Mouse (Mus musculus): ENCODE results near the gene Gm9844. TPM values are rescaled to one million over a fixed set of nuclear protein-coding genes. Genes with fewer than 3 reads are reported as not detected.

Gene Gm9844
- total RNA-seq, 2 experiments from 2014 or later: 1.0 TPM; not detected in 1

GRCm38 (mm10) chr7:24850899-24851303, 11.1 kb upstream of the Gm9844 start:
- DNase-seq (ENCODE audit: extremely low spot score in 1 of 2, low spot score in 2 of 2): no peak
- Histone ChIP-seq H3K4me3 (no peak overlapping the region), H3K27ac (no peak overlapping the region)
- no peak for TF ChIP-seq CTCF (IDR thresholded peaks at IDR 0.05)
- intact Hi-C loops (cut with DNase I): no loop called here

DNA sequence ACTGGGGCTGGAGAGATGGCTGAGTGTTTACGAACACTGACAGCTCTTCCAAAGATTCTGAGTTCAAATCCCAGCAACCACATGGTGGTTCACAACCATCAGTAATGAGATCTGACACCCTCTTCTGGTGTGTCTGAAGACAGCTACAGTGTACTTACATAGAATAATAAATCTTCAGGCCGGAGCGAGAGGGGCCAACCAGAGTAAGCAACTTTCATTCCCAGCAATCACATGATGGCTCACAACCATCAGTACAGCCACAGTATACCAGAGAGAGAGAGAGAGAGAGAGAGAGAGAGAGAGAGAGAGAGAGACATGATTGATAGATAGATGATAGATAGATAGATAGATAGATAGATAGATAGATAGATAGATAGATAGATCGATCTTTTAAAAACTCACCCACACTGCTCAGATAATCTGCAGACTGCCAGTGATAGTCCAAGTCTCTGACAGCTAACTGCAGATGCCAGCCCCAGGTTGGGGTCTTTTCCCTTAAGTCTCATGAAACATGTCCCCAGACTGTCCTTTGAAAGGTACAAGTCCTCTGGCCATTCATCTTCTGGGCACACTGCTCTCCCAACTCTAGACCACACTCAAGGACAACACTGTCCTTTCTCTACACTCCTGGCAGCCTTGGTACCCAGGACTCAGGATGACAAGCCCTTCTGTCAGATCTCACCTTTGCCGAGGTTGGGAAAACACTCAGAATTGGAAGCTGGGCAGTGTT, 10.3 kb upstream of the Gm9844 start:
- Histone ChIP-seq H3K4me3 (no peak overlapping the region), H3K27ac (no peak overlapping the region)
- DNase-seq (ENCODE audit: extremely low spot score in 1 of 2, low spot score in 2 of 2): no peak
- intact Hi-C loops (cut with DNase I): no loop called here
- TF ChIP-seq CTCF (IDR thresholded peaks at IDR 0.05): no peak

- no peak for TF ChIP-seq CTCF (IDR thresholded peaks at IDR 0.05)
- H3K4me3 ChIP-seq: no peak overlapping the region
- no peak for DNase-seq (ENCODE audit: extremely low spot score in 1 of 2, low spot score in 2 of 2)
- intact Hi-C loops (cut with DNase I): no loop called here
- H3K27ac ChIP-seq: no peak overlapping the region
Observed at GRCm38 (mm10) chr7:24852557-24853232, 9.3 kb upstream of the Gm9844 start.

GRCm38 (mm10) chr7:24853233-24853563, 8.8 kb upstream of the Gm9844 start:
- TF ChIP-seq CTCF (IDR thresholded peaks at IDR 0.05): no peak
- no peak overlapping the region for H3K4me3 ChIP-seq
- no peak overlapping the region for H3K27ac ChIP-seq
- intact Hi-C loops (cut with DNase I): no loop called here
- DNase-seq (ENCODE audit: extremely low spot score in 1 of 2, low spot score in 2 of 2): no peak

GRCm38 (mm10) chr7:24853695-24854094, 8.3 kb upstream of the Gm9844 start:
- intact Hi-C loops (cut with DNase I): no loop called here
- no peak overlapping the region for H3K4me3 ChIP-seq
- DNase-seq (ENCODE audit: extremely low spot score in 1 of 2, low spot score in 2 of 2): no peak
- TF ChIP-seq CTCF (IDR thresholded peaks at IDR 0.05): no peak
- no peak overlapping the region for H3K27ac ChIP-seq

- Histone ChIP-seq H3K4me3 (no peak overlapping the region), H3K27ac (no peak overlapping the region)
- TF ChIP-seq CTCF (IDR thresholded peaks at IDR 0.05): no peak
- no peak for DNase-seq (ENCODE audit: extremely low spot score in 1 of 2, low spot score in 2 of 2)
- intact Hi-C loops (cut with DNase I): no loop called here
Observed at GRCm38 (mm10) chr7:24856460-24857120, 5.4 kb upstream of the Gm9844 start.

GRCm38 (mm10) chr7:24859234-24859633, 2.8 kb upstream of the Gm9844 start:
- intact Hi-C loops (cut with DNase I): no loop called here
- TF ChIP-seq CTCF (IDR thresholded peaks at IDR 0.05): no peak
- DNase-seq (ENCODE audit: extremely low spot score in 1 of 2, low spot score in 2 of 2): no peak
- no peak overlapping the region for H3K27ac ChIP-seq
- H3K4me3 ChIP-seq: no peak overlapping the region

DNA sequence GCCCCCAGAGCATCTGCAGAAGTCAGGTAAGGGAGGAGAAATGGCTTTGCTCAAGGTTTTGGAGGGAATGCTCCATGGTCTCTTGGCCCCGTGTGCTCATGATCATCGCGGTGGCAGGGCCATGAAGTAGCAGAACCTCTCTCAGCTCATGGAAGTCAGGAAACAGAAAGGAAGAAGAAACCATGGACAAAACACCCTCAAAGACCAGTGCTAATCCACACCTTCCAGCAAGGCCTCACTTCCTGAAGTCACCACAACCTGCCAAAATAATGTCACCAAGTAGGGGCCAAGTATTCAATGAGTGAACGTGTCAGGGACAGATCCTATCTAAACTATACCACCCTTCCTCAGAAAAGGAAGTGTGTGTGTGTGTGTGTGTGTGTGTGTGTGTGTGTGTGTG, 840 bp downstream of the Gm9844 start:
- DNase-seq (ENCODE audit: extremely low spot score in 1 of 2, low spot score in 2 of 2): no peak
- intact Hi-C loops (cut with DNase I): no loop called here
- Histone ChIP-seq H3K4me3 (no peak overlapping the region), H3K27ac (no peak overlapping the region)
- TF ChIP-seq CTCF (IDR thresholded peaks at IDR 0.05): no peak

DNA sequence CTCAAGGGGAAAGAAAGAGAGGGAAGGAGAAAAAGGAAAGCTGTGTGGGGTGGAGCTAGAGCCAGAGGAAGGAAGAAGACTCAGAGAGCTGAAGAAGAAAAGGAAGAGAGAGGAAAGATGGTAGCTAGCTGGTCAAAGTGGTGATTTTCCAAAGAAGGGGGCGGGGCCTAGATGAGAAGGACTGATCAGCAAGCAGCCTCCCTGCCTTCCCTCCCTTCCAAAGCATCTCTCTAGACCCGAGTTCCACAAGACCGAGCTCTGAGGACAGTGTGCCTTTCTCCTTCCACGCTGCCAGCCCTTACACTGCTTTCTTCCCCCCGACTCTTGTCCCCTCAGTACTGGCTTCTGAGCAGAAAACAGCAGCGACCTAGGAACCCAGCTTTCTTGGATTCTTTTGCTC, 2.1 kb downstream of the Gm9844 start:
- DNase-seq (ENCODE audit: extremely low spot score in 1 of 2, low spot score in 2 of 2): no peak
- H3K4me3 ChIP-seq: no peak overlapping the region
- no peak for TF ChIP-seq CTCF (IDR thresholded peaks at IDR 0.05)
- H3K27ac ChIP-seq: no peak overlapping the region
- intact Hi-C loops (cut with DNase I): no loop called here

DNA sequence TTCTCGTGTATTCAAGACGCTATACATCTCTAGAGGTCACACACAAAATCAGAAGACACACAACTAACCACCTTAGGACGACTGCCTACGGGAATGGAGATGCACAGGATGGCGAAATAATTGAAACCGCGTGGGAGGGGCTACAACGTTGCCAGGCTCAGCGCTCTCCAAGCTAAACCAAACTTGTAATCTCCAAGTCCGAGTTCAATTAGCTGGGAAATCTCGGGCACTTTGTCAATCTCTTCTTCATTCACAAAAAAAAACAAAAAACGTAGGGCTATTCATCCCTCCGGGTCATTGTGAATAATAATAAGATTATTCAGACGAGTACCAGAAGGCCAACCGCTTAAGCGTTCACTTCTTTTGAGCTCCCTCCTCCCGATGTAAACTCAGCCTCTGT, 7.1 kb downstream of the Gm9844 start:
- no peak for TF ChIP-seq CTCF (IDR thresholded peaks at IDR 0.05)
- DNase-seq (ENCODE audit: extremely low spot score in 1 of 2, low spot score in 2 of 2): no peak
- Histone ChIP-seq H3K4me3 (no peak overlapping the region), H3K27ac (no peak overlapping the region)
- intact Hi-C loops (cut with DNase I): no loop called here

DNA sequence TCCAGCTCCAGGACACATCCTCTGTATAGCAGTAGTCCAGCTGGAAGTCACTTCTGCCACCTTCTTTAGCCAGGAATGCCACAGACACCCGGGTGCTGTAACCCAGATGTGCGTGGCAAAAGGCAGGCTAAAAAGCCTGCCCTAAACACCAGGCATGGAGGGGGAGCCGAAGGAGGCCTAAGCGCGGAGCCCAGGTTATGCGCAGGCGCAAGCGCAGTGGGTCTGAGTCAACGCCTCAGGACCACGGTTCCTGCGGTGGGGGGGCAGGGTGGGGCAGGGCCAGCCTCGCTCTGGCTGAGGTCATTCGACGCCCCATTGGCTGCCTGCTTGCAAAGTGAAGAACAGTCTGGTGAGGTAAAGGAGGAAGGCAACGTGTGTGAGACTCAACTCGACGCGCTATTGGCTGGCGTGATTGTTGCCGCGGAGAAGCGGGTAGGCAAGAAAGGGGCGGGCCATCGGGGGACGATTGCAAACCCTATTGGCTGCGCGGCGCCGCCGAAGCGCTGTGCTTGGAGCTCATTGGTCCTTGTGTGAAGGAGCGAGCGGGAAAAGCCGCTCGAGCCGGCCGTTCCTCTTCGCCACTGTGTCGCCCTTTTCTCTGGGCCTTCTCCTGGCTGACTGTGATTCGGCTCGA, 7.6 kb downstream of the Gm9844 start, which contains the start of the genes Lypd4 and Dmrtc2:
TSS of gene Lypd4 (minus strand) at position 410 of the 634 bp plus-strand sequence.
TSS of gene Dmrtc2 (plus strand) at position 526 of the 634 bp plus-strand sequence.
- no peak for DNase-seq (ENCODE audit: extremely low spot score in 1 of 2, low spot score in 2 of 2)
- no peak for TF ChIP-seq CTCF (IDR thresholded peaks at IDR 0.05)
- Histone ChIP-seq H3K4me3 (no peak within 1 kb of the TSS), H3K27ac (no peak within 1 kb of the TSS)
- intact Hi-C loops (cut with DNase I): no loop called here

DNA sequence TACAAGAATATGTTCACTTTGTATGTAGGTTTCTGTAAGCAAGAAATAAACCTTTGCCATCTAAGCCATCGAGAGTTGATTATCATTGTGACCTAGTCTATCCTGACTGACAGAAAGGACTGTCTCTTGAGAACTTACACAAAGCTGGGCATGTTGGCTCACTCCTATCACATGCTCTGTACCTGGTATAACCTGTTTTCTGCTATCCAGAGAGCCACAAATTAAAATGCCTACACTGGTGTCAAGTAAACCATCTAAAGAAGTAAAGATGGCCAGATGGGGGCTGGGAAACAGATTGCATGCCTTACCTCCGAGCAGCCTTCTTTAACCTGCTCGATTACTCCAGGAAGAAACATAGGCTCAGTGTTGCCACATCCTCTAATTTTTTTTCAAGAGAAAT, 15.6 kb downstream of the Gm9844 start:
- intact Hi-C loops (cut with DNase I): no loop called here
- TF ChIP-seq CTCF (IDR thresholded peaks at IDR 0.05): no peak
- Histone ChIP-seq H3K4me3 (no peak overlapping the region), H3K27ac (no peak overlapping the region)
- DNase-seq (ENCODE audit: extremely low spot score in 1 of 2, low spot score in 2 of 2): no peak
